ENCODE assay signal across 23 mouse cellular contexts in the genomic region with DNA sequence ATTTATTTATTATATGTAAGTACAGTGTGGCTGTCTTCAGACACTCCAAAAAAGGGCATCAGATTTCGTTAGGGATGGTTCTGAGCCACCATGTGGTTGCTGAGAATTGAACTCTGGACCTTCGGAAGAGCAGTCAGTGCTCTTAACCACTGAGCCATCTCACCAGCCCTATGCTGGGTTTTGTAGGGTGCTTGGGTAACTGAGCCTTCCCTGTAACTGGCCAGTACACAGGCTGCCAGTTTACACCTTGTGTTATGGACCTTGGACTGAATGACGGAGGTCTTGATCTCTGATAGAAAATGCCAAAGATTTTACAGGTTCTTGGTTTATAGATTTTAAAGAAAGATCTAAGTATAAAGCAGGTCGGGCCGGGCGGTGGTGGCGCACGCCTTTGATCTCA. TPM values are rescaled to one million over a fixed set of nuclear protein-coding genes. Genes with fewer than 3 reads are reported as not detected.
DNase-seq lines count a peak whose midpoint lies in the region; ATAC-seq and TF ChIP-seq lines count a peak whose summit lies in the region.
"Had no signal": no experiment of that assay in that cellular context is flagged by ENCODE, and none has a peak within 500 bp of the region (broad histone marks: within the 10 kb centered on the region; RNA-seq: fewer than 3 reads in every experiment).

No protein-coding gene starts in this region.

- 92% methylated on average over 8 of the region's 8 CpGs for WGBS in kidney, embryonic 16.5 days
- WGBS in intestine, embryonic 16.5 days: 91% methylated on average over 8 of the region's 8 CpGs
- WGBS in liver, postnatal 0 days (ENCODE audit: insufficient replicate concordance): 92% methylated on average over 8 of the region's 8 CpGs

- no peak for ATAC-seq in kidney, embryonic 16.5 days (ENCODE audit: low FRiP score, low TSS enrichment)
- peak; percentile 5; the same call in 1 of the 2 replicates for ATAC-seq in intestine, embryonic 16.5 days
- ATAC-seq in liver, postnatal 0 days: no peak
- ATAC-seq: forebrain, embryonic 14.5 days; forebrain, embryonic 16.5 days had no signal

- no peak overlapping the region for H3K9ac ChIP-seq in kidney, embryonic 16.5 days (replicated peaks; ENCODE audit: low read length)
- H3K9ac ChIP-seq in intestine, embryonic 16.5 days (ENCODE audit: low read depth, low read length): no peak overlapping the region
- no peak overlapping the region for H3K9ac ChIP-seq in liver, postnatal 0 days (replicated peaks)
- H3K9ac ChIP-seq: embryonic facial prominence, embryonic 13.5 days; embryonic facial prominence, embryonic 15.5 days; forebrain, embryonic 12.5 days had no signal

- H3K9me3 ChIP-seq in kidney, embryonic 16.5 days (ENCODE audit: low read length): no peaks in the 10 kb centered on the region
- H3K9me3 ChIP-seq in intestine, embryonic 16.5 days (ENCODE audit: control insufficient read depth, low read length): no peaks in the 10 kb centered on the region
- no peaks in the 10 kb centered on the region for H3K9me3 ChIP-seq in liver, postnatal 0 days (ENCODE audit: low read length)
- H3K9me3 ChIP-seq: embryonic facial prominence, embryonic 13.5 days; embryonic facial prominence, embryonic 15.5 days; forebrain, embryonic 10.5 days; forebrain, embryonic 12.5 days had no signal

- H3K4me3 ChIP-seq in kidney, embryonic 16.5 days (ENCODE audit: low read length): no peak overlapping the region
- no peak overlapping the region for H3K4me3 ChIP-seq in intestine, embryonic 16.5 days (ENCODE audit: low read length)
- no peak overlapping the region for H3K4me3 ChIP-seq in liver, postnatal 0 days (ENCODE audit: low read depth, low read length)
- H3K4me3 ChIP-seq: embryonic facial prominence, embryonic 13.5 days; embryonic facial prominence, embryonic 15.5 days; erythroblast, embryonic 14.5 days; forebrain, embryonic 10.5 days; forebrain, embryonic 12.5 days had no signal

- H3K4me2 ChIP-seq in kidney, embryonic 16.5 days (replicated peaks; ENCODE audit: low read depth, low read length): no peak overlapping the region
- no peak overlapping the region for H3K4me2 ChIP-seq in intestine, embryonic 16.5 days (ENCODE audit: low read depth, low read length)
- H3K4me2 ChIP-seq in liver, postnatal 0 days (ENCODE audit: low read depth, low read length): no peak overlapping the region
- H3K4me2 ChIP-seq: embryonic facial prominence, embryonic 13.5 days; embryonic facial prominence, embryonic 15.5 days; forebrain, embryonic 12.5 days had no signal

- H3K27me3 ChIP-seq in kidney, embryonic 16.5 days (ENCODE audit: insufficient read depth, low read length): no peaks in the 10 kb centered on the region
- H3K27me3 ChIP-seq in intestine, embryonic 16.5 days (replicated peaks; ENCODE audit: control insufficient read depth, insufficient read depth, low read length): no peaks in the 10 kb centered on the region
- H3K27me3 ChIP-seq in liver, postnatal 0 days (ENCODE audit: insufficient read depth, low read length): no peaks in the 10 kb centered on the region
- H3K27me3 ChIP-seq: embryonic facial prominence, embryonic 13.5 days; embryonic facial prominence, embryonic 15.5 days; forebrain, embryonic 12.5 days had no signal

- H3K4me1 ChIP-seq in kidney, embryonic 16.5 days (ENCODE audit: insufficient read depth, low read length): no peaks in the 10 kb centered on the region
- peaks cover 7% of the 10 kb centered on the region for H3K4me1 ChIP-seq in intestine, embryonic 16.5 days (ENCODE audit: control insufficient read depth, insufficient read depth, low read length)
- no peaks in the 10 kb centered on the region for H3K4me1 ChIP-seq in liver, postnatal 0 days (ENCODE audit: insufficient read depth)
- H3K4me1 ChIP-seq: embryonic facial prominence, embryonic 13.5 days; embryonic facial prominence, embryonic 15.5 days had no signal

- no peak overlapping the region for H3K27ac ChIP-seq in kidney, embryonic 16.5 days (ENCODE audit: low read length)
- H3K27ac ChIP-seq in intestine, embryonic 16.5 days (ENCODE audit: low read length): peak overlapping the region; percentile 53
- H3K27ac ChIP-seq in liver, postnatal 0 days (ENCODE audit: low read depth): no peak overlapping the region
- H3K27ac ChIP-seq: embryonic facial prominence, embryonic 13.5 days; embryonic facial prominence, embryonic 15.5 days; forebrain, embryonic 10.5 days; forebrain, embryonic 12.5 days had no signal

- peaks cover 23% of the 10 kb centered on the region for H3K36me3 ChIP-seq in kidney, embryonic 16.5 days (ENCODE audit: insufficient read depth, low read length)
- H3K36me3 ChIP-seq in intestine, embryonic 16.5 days (ENCODE audit: control insufficient read depth, insufficient read depth, low read length): peaks cover 12% of the 10 kb centered on the region; the same call in 1 of the 2 replicates
- peaks cover 37% of the 10 kb centered on the region for H3K36me3 ChIP-seq in liver, postnatal 0 days (replicated peaks; ENCODE audit: insufficient read depth, low read length)

- peak; percentile 63 for DNase-seq in kidney, adult 9 months
- DNase-seq in liver, postnatal 0 days: no peak
- no peak for DNase-seq in left cerebral cortex, adult 18-20 months (ENCODE audit: low spot score in 2 of 2)
- DNase-seq: adrenal gland, adult 2 months; adrenal gland, postnatal 10 days; adrenal gland, postnatal 25 days; cerebellum, adult 11 months; cerebellum, adult 18-20 months; cerebellum, adult 8-10 months; cerebellum, adult 9-11 months; cerebellum, postnatal 14 days; cerebellum, postnatal 36 days; embryo, embryonic 11 days had no signal

- TF ChIP-seq EP300 in liver, postnatal 0 days (IDR thresholded peaks at IDR 0.05; ENCODE audit: low read depth): no peak

- no peak for TF ChIP-seq CTCF in liver, postnatal 0 days (IDR thresholded peaks at IDR 0.05; ENCODE audit: low read depth)

RNA-seq across cellular contexts. Expression of gene Fuca1, which starts 9.7 kb away (rescaled TPM):
- 89.1 and 89.4 TPM in 2 replicates for polyA plus RNA-seq in kidney, embryonic 16.5 days (2015; fragmentation: Nextera tagmentation; extraction: Ambion mirVana)
- polyA plus RNA-seq in intestine, embryonic 16.5 days (2015; fragmentation: Nextera tagmentation; extraction: Ambion mirVana): 214 and 254 TPM in 2 replicates
- polyA plus RNA-seq in liver, postnatal 0 days (2015; fragmentation: Nextera tagmentation; extraction: Ambion mirVana): 45.2 and 50.7 TPM in 2 replicates
- total RNA-seq in left cerebral cortex, adult 18-20 months (2021): 10 to 100 TPM; 33.6 to 36.5 TPM

RNA-seq across cellular contexts. Expression of gene Hmgcl, which starts 16.0 kb away (rescaled TPM):
- polyA plus RNA-seq in kidney, embryonic 16.5 days (2015; fragmentation: Nextera tagmentation; extraction: Ambion mirVana): 86.5 and 93.2 TPM in 2 replicates
- 147 and 165 TPM in 2 replicates for polyA plus RNA-seq in intestine, embryonic 16.5 days (2015; fragmentation: Nextera tagmentation; extraction: Ambion mirVana)
- polyA plus RNA-seq in liver, postnatal 0 days (2015; fragmentation: Nextera tagmentation; extraction: Ambion mirVana): 351 and 364 TPM in 2 replicates
- 10 to 100 TPM; 36.0 to 36.7 TPM for total RNA-seq in left cerebral cortex, adult 18-20 months (2021)

RNA-seq across cellular contexts. Expression of gene Gale, which starts 33.3 kb away (rescaled TPM):
- 40.6 and 40.7 TPM in 2 replicates for polyA plus RNA-seq in kidney, embryonic 16.5 days (2015; fragmentation: Nextera tagmentation; extraction: Ambion mirVana)
- 127 and 130 TPM in 2 replicates for polyA plus RNA-seq in intestine, embryonic 16.5 days (2015; fragmentation: Nextera tagmentation; extraction: Ambion mirVana)
- polyA plus RNA-seq in liver, postnatal 0 days (2015; fragmentation: Nextera tagmentation; extraction: Ambion mirVana): 82.2 and 96.5 TPM in 2 replicates
- 10 to 100 TPM; 25.0 to 28.0 TPM for total RNA-seq in left cerebral cortex, adult 18-20 months (2021)

RNA-seq across cellular contexts. Expression of gene Cnr2, which starts 35.0 kb away (rescaled TPM):
- polyA plus RNA-seq in kidney, embryonic 16.5 days (2015; fragmentation: Nextera tagmentation; extraction: Ambion mirVana): 1.0 and 1.1 TPM in 2 replicates
- polyA plus RNA-seq in intestine, embryonic 16.5 days (2015; fragmentation: Nextera tagmentation; extraction: Ambion mirVana): 0.43 and 0.66 TPM in 2 replicates
- 2.5 and 2.6 TPM in 2 replicates for polyA plus RNA-seq in liver, postnatal 0 days (2015; fragmentation: Nextera tagmentation; extraction: Ambion mirVana)
- total RNA-seq in left cerebral cortex, adult 18-20 months (2021): not detected
- polyA plus RNA-seq: C2C12; erythroblast, embryonic 14.5 days; forebrain, embryonic 16.5 days had no signal

RNA-seq across cellular contexts. Expression of gene Lypla2, which starts 42.2 kb away (rescaled TPM):
- 143 and 147 TPM in 2 replicates for polyA plus RNA-seq in kidney, embryonic 16.5 days (2015; fragmentation: Nextera tagmentation; extraction: Ambion mirVana)
- 111 and 115 TPM in 2 replicates for polyA plus RNA-seq in intestine, embryonic 16.5 days (2015; fragmentation: Nextera tagmentation; extraction: Ambion mirVana)
- polyA plus RNA-seq in liver, postnatal 0 days (2015; fragmentation: Nextera tagmentation; extraction: Ambion mirVana): 54.2 and 55.5 TPM in 2 replicates
- total RNA-seq in left cerebral cortex, adult 18-20 months (2021): 10 to 100 TPM; 94.5 to 97.4 TPM
